Mouse (Mus musculus) T-cell, adult 2 months (primary cell): ENCODE measurements around the gene Fez2.

Source experiments
- DNase-seq: peaks from one replicate; pipeline ENCODE4 v3.0.0; 2022; ENCODE audit warnings: low spot score

Gene Fez2

GRCm38 (mm10) chr17:78417381-78418281 is at the start of gene Fez2:
Fez2 (minus strand) TSS chr17:78418152.
- DNase-seq, result peak; percentile 87

GRCm38 (mm10) chr17:78465500-78465899 is 47.5 kb upstream of the Fez2 start:
- no peak for DNase-seq

GRCm38 (mm10) chr17:78465071-78465470 is 47.1 kb upstream of the Fez2 start:
- no peak for DNase-seq

GRCm38 (mm10) chr17:78460140-78460539 is 42.2 kb upstream of the Fez2 start:
- no peak for DNase-seq

- DNase-seq, result no peak
Measured at GRCm38 (mm10) chr17:78455556-78455955, 37.6 kb upstream of the Fez2 start.

- peak; percentile 76 for DNase-seq
Measured at GRCm38 (mm10) chr17:78455114-78455513, 37.2 kb upstream of the Fez2 start.

- DNase-seq, result no peak
Measured at GRCm38 (mm10) chr17:78454189-78454977, 36.4 kb upstream of the Fez2 start.

- no peak for DNase-seq
Measured at GRCm38 (mm10) chr17:78453529-78453928, 35.6 kb upstream of the Fez2 start.

- DNase-seq, result peak; percentile 65
Measured at GRCm38 (mm10) chr17:78451886-78452285, 33.9 kb upstream of the Fez2 start.

GRCm38 (mm10) chr17:78451332-78451793 is 33.4 kb upstream of the Fez2 start:
- peak; percentile 11 for DNase-seq

GRCm38 (mm10) chr17:78449635-78450197 is 31.8 kb upstream of the Fez2 start:
- DNase-seq, result no peak

GRCm38 (mm10) chr17:78444826-78445225 is 26.9 kb upstream of the Fez2 start:
- DNase-seq, result no peak

GRCm38 (mm10) chr17:78440771-78441170 is 22.8 kb upstream of the Fez2 start:
- no peak for DNase-seq

GRCm38 (mm10) chr17:78437161-78437560 is 19.2 kb upstream of the Fez2 start:
- no peak for DNase-seq

- no peak for DNase-seq
Measured at GRCm38 (mm10) chr17:78435661-78436060, 17.7 kb upstream of the Fez2 start.

- peak; percentile 60 for DNase-seq
Measured at GRCm38 (mm10) chr17:78434746-78435145, 16.8 kb upstream of the Fez2 start.

- DNase-seq, result peak; percentile 29
Measured at GRCm38 (mm10) chr17:78430374-78430773, 12.4 kb upstream of the Fez2 start.

- peak; percentile 48 for DNase-seq
Measured at GRCm38 (mm10) chr17:78429051-78429450, 11.1 kb upstream of the Fez2 start.

- DNase-seq, result no peak
Measured at GRCm38 (mm10) chr17:78425026-78425425, 7.1 kb upstream of the Fez2 start.

- no peak for DNase-seq
Measured at GRCm38 (mm10) chr17:78419216-78419615, 1.3 kb upstream of the Fez2 start.

GRCm38 (mm10) chr17:78415255-78415654 is 2.7 kb downstream of the Fez2 start:
- DNase-seq, result no peak

GRCm38 (mm10) chr17:78409900-78410299 is 8.1 kb downstream of the Fez2 start:
- no peak for DNase-seq

GRCm38 (mm10) chr17:78408386-78408785 is 9.6 kb downstream of the Fez2 start:
- DNase-seq, result no peak
